Mouse (Mus musculus): ENCODE measurements around the gene 6430548M08Rik.

DNA sequence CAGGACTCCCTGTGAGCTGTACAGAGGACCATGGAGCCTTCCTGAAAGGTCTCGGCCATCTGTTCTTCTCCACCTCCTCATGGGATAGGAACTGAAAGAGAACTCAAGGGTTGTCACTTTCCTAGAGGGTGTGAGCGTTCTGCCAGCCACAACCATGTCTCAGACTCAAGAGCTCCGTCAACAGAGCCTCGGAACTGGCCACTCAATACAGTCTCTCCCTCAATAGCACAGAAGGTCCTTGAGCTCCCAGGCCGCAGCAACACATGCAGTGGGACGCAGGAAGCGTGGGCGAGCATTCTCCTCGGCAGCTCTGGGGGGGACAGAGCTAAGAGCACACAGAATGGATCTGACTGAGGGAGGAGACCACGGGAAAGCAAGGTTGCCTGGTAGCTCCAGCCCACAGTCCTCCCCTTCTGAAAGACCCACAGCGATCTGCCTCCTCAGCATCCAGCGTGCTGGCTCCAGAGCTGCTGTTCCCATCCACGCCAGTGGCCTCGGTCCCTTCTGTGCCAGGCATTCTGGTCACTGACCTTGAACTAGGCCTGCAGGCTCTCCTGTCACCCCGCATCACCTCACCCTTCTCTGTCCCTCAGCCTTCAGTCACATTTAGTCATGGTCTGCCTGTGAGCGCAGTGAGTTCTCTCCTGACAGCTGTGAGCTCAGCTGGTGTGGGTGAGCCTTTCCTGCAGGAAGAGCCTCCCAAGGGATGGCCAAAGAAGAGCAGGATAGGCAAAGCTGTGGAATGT is 47.9 kb downstream of the 6430548M08Rik start:
- TF ChIP-seq CTCF (IDR thresholded peaks at IDR 0.05; ENCODE audit: low read depth, low read length) (no peak), GATA2 (IDR thresholded peaks at IDR 0.05; ENCODE audit: borderline replicate concordance, low read depth, low read length) (no peak), GATA1 (IDR thresholded peaks at IDR 0.05; ENCODE audit: borderline replicate concordance, low read length) (no peak)
